Mouse (Mus musculus) heart, embryonic 14.5 days (tissue): ENCODE results near the gene Serinc2. TPM values are rescaled to one million over a fixed set of nuclear protein-coding genes. Genes with fewer than 3 reads are reported as not detected.
"Not testable (repeated sequence)": the region's sequence is repeated elsewhere in the genome, so short reads cannot be mapped to it uniquely, and the experiment has no call there.

ENCODE experiments used
- ATAC-seq: fragments of 200-750 bp; cut with Nextera tagmentation; 2 replicates; pipeline ENCODE4 v1.8.0; 2017; ENCODE audit warnings: low read depth, moderate TSS enrichment; ENCODE audit not compliant: insufficient number of reproducible peaks, insufficient read depth, low FRiP score
- H3K27ac ChIP-seq, 2 experiments: fragments of 200-500 bp in 1 of 2; fragments of 300-500 bp in 1 of 2; sonication (generic) in 1 of 2; replicated peaks in 1 of 2; 2 replicates each; pipeline ENCODE4 v1.5.1; 2012 to 2014; ENCODE audit warnings: low read depth in 2 of 2, low read length in 2 of 2, control low read depth in 1 of 2, mild to moderate bottlenecking in 1 of 2, mixed read lengths in 1 of 2; ENCODE audit not compliant: control insufficient read depth in 1 of 2, insufficient read depth in 1 of 2
- H3K27me3 ChIP-seq: fragments of 300-500 bp; sonication (generic); 2 replicates; pipeline ENCODE4 v1.6.1; 2014; ENCODE audit warnings: mild to moderate bottlenecking, low read length, control low read depth; ENCODE audit not compliant: control insufficient read depth, insufficient read depth
- H3K36me3 ChIP-seq: fragments of 300-500 bp; sonication (generic); 2 replicates; pipeline ENCODE4 v1.6.1; 2014; ENCODE audit warnings: mild to moderate bottlenecking, control low read depth, low read length, mixed read lengths; ENCODE audit not compliant: control insufficient read depth, insufficient read depth
- H3K4me1 ChIP-seq, 2 experiments: fragments of 200-500 bp in 1 of 2; fragments of 300-500 bp in 1 of 2; sonication (generic) in 1 of 2; 2 replicates each; pipeline ENCODE4 v1.6.1; 2012 to 2014; ENCODE audit warnings: low read length in 2 of 2, control low read depth in 1 of 2, mixed read lengths in 1 of 2; ENCODE audit not compliant: control insufficient read depth in 2 of 2, insufficient read depth in 2 of 2
- H3K4me2 ChIP-seq: fragments of 300-500 bp; sonication (generic); 2 replicates; pipeline ENCODE4 v1.6.1; 2014; ENCODE audit warnings: mild to moderate bottlenecking, low read length
- H3K4me3 ChIP-seq, 2 experiments: fragments of 200-500 bp in 1 of 2; fragments of 300-500 bp in 1 of 2; sonication (generic) in 1 of 2; 2 replicates each; pipeline ENCODE4 v1.5.1; 2012 to 2014; ENCODE audit warnings: low read length in 2 of 2, mild to moderate bottlenecking in 2 of 2, control low read depth in 1 of 2, low read depth in 1 of 2, moderate library complexity in 1 of 2; ENCODE audit not compliant: control insufficient read depth in 1 of 2, insufficient read depth in 1 of 2
- H3K9ac ChIP-seq: fragments of 300-500 bp; sonication (generic); 2 replicates; pipeline ENCODE4 v1.6.1; 2014; ENCODE audit warnings: mild to moderate bottlenecking, low read length
- H3K9me3 ChIP-seq: fragments of 300-500 bp; sonication (generic); 2 replicates; pipeline ENCODE4 v1.6.1; 2016; ENCODE audit warnings: low read length, control low read depth; ENCODE audit not compliant: control insufficient read depth
- WGBS: fragments of 180-500 bp; shearing (Covaris S2); extraction: QIAGEN DNeasy Blood & Tissue Kit; methylation state at CpG from one replicate; pipeline ENCODE4 v1.1.7; 2014; 5-methylcytosine and 5-hydroxymethylcytosine counted together
- polyA plus RNA-seq: library from polyadenylated mRNA; unstranded; fragments of >200 nt; fragmentation: Nextera tagmentation; extraction: Ambion mirVana; gene quantifications from 2 replicates; pipeline ENCODE4 v1.2.1, GENCODE M21; 2014

The Serinc2 gene
- polyA plus RNA-seq, 1 experiment from 2014 or later: 7.5 TPM

GRCm38 (mm10) chr4:130260406-130260805 is 18.6 kb downstream of the Serinc2 start:
- H3K9ac ChIP-seq: no peak overlapping the region
- H3K4me3 ChIP-seq: no peak overlapping the region
- no peaks in the 10 kb centered on the region for H3K4me1 ChIP-seq
- H3K27ac ChIP-seq: no peak overlapping the region
- no peaks in the 10 kb centered on the region for H3K36me3 ChIP-seq
- ATAC-seq: no peak
- H3K27me3 ChIP-seq: peaks cover 11% of the 10 kb centered on the region
- WGBS: 22% methylated on average over 5 of the region's 5 CpGs
- no peak overlapping the region for H3K4me2 ChIP-seq
- H3K9me3 ChIP-seq: no peaks in the 10 kb centered on the region

DNA sequence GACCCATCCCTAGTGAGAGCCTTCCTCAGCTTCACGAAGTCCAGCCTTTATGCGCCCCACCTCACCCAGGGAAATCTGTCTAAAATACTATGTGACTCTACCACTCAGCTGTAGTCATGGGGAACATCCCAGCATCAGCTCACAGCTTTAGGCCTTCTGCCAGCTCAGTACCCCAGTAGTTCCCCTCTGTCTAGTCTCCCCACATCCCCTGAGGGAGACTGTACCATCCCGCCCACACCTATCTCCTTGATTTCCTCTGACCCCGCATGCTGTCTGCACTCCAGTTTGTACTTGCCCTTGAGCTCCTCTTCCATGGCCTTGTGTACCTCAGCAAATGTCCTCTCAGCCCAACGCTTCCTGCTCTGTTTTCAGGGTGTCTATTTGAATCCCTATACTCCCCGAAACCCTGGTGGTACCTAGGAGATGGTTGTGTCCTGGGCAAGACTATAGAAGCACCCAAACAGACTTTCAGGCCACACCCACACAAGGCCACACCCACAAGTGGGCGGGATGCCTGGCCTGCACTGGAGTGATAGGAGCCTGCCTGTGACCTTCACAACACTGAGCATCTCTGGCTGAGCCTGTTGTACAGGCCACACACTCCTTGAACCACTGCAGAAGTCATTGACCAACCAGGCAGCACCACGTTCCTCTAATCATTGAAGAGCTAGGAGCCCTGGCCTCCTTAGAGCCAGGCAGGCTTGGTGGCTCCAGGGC is 26.4 kb downstream of the Serinc2 start:
- Histone ChIP-seq H3K9me3 (no peaks in the 10 kb centered on the region), H3K36me3 (no peaks in the 10 kb centered on the region), H3K4me3 (no peak overlapping the region), H3K4me2 (no peak overlapping the region), H3K27ac (no peak overlapping the region), H3K4me1 (peaks cover 5% of the 10 kb centered on the region in 2 experiments; a peak in 2 of 4 replicates), H3K9ac (no peak overlapping the region), H3K27me3 (no peaks in the 10 kb centered on the region)
- 58% methylated on average over 8 of the region's 8 CpGs for WGBS
- peak; percentile 53 for ATAC-seq

GRCm38 (mm10) chr4:130251763-130252162 is 27.2 kb downstream of the Serinc2 start:
- Histone ChIP-seq H3K9ac (no peak overlapping the region), H3K4me1 (peaks cover 5% of the 10 kb centered on the region in 2 experiments; a peak in 2 of 4 replicates), H3K4me3 (no peak overlapping the region), H3K27me3 (no peaks in the 10 kb centered on the region), H3K4me2 (no peak overlapping the region), H3K9me3 (no peaks in the 10 kb centered on the region), H3K36me3 (no peaks in the 10 kb centered on the region), H3K27ac (no peak overlapping the region)
- no peak for ATAC-seq
- WGBS: 34% methylated on average over 3 of the region's 3 CpGs

DNA sequence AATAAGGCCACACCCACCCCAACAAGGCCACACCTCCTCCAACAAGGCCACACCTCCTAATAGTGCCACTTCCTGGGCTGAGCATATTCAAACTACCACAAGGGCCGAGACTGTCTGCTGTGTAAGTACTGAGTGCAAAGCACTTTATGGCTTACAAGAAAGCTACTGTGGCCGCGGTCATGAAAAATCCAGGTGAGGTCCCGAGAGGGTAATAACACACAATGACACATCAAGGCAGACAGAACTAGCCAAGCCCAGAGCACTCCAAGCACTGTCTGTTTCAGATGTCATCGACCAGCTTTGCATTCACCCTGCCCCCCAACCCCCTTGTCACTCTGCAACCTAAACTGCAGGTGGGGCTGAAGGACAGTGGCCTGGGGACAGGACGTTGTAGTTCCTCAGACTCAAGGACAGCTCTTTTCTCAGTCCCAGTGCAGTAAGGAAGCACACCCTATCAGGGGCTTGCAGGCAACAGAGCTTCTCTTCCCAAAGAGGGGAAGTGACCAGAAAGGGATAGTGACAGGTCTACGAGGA is 27.8 kb downstream of the Serinc2 start:
- H3K9me3 ChIP-seq: no peaks in the 10 kb centered on the region
- peaks cover 5% of the 10 kb centered on the region in 2 experiments; a peak in 2 of 4 replicates for H3K4me1 ChIP-seq
- 23% methylated on average over 7 of the region's 7 CpGs for WGBS

DNA sequence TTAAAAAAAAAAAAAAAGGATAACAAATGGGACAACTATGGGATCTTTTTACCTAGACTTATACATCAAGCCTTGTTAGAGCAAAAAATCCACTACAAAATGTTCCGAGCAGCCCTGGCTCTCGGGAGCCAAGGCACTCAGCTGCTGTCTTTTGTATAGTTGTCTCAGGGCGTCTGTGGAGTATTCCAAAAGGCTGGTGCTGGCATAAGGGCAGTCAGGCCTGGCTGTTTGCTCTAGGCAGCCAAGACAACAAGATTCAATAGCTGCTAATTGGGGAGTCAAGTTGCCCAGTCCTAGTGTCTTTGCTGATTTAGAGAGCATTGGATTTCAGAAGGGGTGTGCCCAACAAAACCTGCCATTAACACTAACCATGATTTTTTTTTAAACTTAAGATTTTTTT is 30.4 kb downstream of the Serinc2 start:
- Histone ChIP-seq H3K9ac (no peak overlapping the region), H3K4me2 (no peak overlapping the region), H3K9me3 (no peaks in the 10 kb centered on the region), H3K4me1 (peaks cover 5% of the 10 kb centered on the region in 2 experiments; a peak in 2 of 4 replicates), H3K36me3 (no peaks in the 10 kb centered on the region), H3K4me3 (no peak overlapping the region), H3K27me3 (no peaks in the 10 kb centered on the region), H3K27ac (no peak overlapping the region)
- WGBS: 72% methylated on average over 3 of the region's 3 CpGs
- ATAC-seq: no peak

More for the DNA sequence above, 27.8 kb downstream of the Serinc2 start:
- no peaks in the 10 kb centered on the region for H3K36me3 ChIP-seq
- H3K9ac ChIP-seq: no peak overlapping the region
- no peaks in the 10 kb centered on the region for H3K27me3 ChIP-seq
- ATAC-seq: no peak
- H3K4me3 ChIP-seq: no peak overlapping the region
- H3K27ac ChIP-seq: no peak overlapping the region
- H3K4me2 ChIP-seq: no peak overlapping the region

DNA sequence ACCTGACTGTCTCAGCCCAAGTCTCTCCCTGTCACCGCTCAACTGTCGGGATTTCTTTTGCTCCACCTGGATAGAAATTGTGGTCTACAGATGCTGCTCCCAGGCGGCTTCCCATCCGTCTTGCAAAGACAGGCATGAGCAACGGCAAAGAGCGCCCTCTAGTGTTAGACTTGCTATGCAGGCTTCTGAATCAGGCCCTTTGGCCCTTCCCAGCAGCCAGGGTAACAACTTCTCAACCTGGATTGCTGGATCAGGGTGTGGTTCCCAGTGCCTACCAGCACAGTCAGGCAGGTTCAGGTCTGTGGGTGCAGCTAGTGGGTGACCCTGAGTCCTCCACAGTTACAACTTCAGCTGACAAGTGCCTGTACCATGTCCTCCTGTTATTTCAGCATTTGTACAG is 32.9 kb downstream of the Serinc2 start:
- H3K4me1 ChIP-seq: no peaks in the 10 kb centered on the region
- H3K4me2 ChIP-seq: no peak overlapping the region
- 3% methylated on average over 6 of the region's 6 CpGs for WGBS
- H3K27ac ChIP-seq: no peak overlapping the region
- H3K27me3 ChIP-seq: no peaks in the 10 kb centered on the region
- no peak for ATAC-seq
- no peaks in the 10 kb centered on the region for H3K9me3 ChIP-seq
- H3K9ac ChIP-seq: no peak overlapping the region
- no peak overlapping the region for H3K4me3 ChIP-seq
- no peaks in the 10 kb centered on the region for H3K36me3 ChIP-seq

- Histone ChIP-seq H3K36me3 (no peaks in the 10 kb centered on the region), H3K4me3 (no peak overlapping the region), H3K27me3 (no peaks in the 10 kb centered on the region), H3K4me2 (no peak overlapping the region), H3K9me3 (no peaks in the 10 kb centered on the region), H3K27ac (no peak overlapping the region), H3K4me1 (no peaks in the 10 kb centered on the region), H3K9ac (no peak overlapping the region)
- 56% methylated on average over 8 of the region's 8 CpGs for WGBS
- no peak for ATAC-seq
Observed at GRCm38 (mm10) chr4:130244749-130245148, 34.3 kb downstream of the Serinc2 start.

DNA sequence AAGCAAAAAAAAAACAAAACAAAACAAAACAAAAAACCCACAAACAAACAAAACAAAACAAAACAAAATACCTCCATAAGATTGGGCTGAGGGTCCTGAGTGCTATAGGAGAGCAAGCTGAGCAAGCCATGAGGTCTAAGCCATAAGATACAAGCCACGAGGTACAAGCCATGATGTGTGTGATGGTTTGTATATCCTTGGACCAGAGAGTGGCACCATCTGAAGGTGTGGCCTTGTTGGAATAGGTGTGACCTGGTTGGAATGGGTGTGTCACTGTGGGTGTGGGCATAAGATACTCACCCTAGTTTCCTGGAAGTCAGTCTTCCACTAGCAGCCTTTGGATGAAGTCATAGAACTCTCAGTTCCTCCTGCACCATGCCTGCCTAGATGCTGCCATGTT is 35.4 kb downstream of the Serinc2 start:
- ATAC-seq: not testable (repeated sequence)

More for the DNA sequence above, 35.4 kb downstream of the Serinc2 start:
- H3K36me3 ChIP-seq, H3K9ac ChIP-seq, H3K4me2 ChIP-seq, H3K4me3 ChIP-seq, H3K27me3 ChIP-seq, H3K27ac ChIP-seq, H3K9me3 ChIP-seq, H3K4me1 ChIP-seq: not testable (repeated sequence)
- 81% methylated on average over 1 of the region's 1 CpGs for WGBS
